Mouse (Mus musculus) ovary, adult 10 weeks (tissue): ENCODE data around the gene Gypa. TPM values are rescaled to one million over a fixed set of nuclear protein-coding genes. Genes with fewer than 3 reads are reported as not detected.

Source experiments
- polyA plus RNA-seq: library from polyadenylated mRNA; stranded (reverse); fragments of 350-450 nt; fragmentation: Illumina TruSeq; extraction: RNeasy Lipid Tissue Mini Kit (QIAGEN cat#74804); gene quantifications from one replicate; pipeline ENCODE4 v1.2.3, GENCODE M21; 2014

Gene Gypa
- polyA plus RNA-seq = 0.26 TPM

DNA sequence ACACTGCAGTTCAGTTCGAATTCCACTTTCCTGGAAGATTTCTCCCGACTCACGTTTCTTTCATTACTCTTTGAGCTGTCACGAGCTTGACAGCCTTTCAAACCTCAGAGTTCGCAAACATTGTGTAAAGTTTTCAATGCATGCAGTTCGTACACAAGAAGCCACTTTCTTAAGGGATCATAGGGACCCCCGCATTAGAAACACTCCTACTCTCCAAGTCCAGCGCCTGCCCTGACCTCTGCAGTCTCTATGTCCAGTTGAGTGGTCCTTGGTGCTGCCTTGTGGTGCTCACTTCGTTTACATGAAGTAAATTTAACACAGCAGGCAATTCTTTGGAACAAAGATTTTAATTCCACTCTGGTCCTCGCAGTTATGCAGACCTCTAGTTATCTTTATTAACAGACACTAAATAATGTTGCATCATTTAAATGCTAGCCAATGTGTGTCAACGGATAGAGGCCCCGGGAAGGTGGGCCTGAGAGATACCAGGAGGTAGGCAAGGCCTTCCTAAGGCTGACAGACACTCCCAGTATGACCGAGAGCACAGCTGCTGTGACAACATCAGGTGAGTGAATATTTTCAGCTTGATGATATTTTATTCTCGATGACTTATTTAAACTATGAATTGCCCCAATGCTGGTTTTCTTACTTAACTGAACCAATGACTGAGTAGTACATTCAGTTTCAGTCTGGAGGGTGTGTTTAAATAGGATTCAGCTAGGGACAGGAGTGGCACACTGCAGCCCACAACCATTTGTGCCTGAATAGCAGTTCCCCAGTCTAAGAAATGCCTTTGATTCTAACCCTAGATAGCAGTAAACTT, at the start of gene Gypa:
Gene Gypa (plus strand): TSS at position 259 of the 823 bp plus-strand sequence.

Other genes with a start within 250 kb of the Gypa start
- gene Frem3, start 117.3 kb downstream of the Gypa start, polyA plus RNA-seq = not detected
- 318 TPM for gene Smarca5, start 245.7 kb downstream of the Gypa start, polyA plus RNA-seq